Mouse (Mus musculus): ENCODE results near the gene Srsf9.

DNA sequence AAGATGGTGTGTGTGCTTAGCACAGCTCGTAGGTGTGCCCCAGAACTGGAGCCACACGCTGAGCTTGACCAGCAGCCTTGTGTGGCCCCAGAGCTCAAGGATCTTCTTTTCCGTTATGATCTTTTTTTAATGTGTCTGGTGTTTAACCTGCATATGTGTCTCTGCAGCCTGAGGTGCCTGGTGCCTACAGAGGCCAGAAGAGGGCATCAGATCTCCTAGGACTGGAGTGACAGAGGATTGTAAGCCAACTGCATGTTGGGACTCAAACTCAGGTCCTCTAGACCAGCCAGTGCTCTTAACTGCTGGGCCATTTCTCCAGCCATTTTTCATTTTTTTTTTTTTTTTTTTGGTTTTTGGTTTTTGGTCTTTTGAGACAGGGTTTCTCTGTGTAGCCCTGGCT is 42.2 kb upstream of the Srsf9 start:
- TF ChIP-seq CTCF (conservative IDR thresholded peaks at IDR 0.05; ENCODE audit: low read length) (no peak), POU5F1 (IDR thresholded peaks at IDR 0.05; ENCODE audit: borderline replicate concordance, low read length) (no peak), NANOG (IDR thresholded peaks at IDR 0.05; ENCODE audit: borderline replicate concordance, low read length) (no peak)

All from E14TG2a.4 (cell line).